Mouse (Mus musculus): ENCODE measurements around the gene Wdfy2. TPM values are rescaled to one million over a fixed set of nuclear protein-coding genes. Genes with fewer than 3 reads are reported as not detected.

The Wdfy2 gene
- total RNA-seq, 4 experiments from 2014 or later = 5.8 to 7.2 (median 6.1) TPM

DNA sequence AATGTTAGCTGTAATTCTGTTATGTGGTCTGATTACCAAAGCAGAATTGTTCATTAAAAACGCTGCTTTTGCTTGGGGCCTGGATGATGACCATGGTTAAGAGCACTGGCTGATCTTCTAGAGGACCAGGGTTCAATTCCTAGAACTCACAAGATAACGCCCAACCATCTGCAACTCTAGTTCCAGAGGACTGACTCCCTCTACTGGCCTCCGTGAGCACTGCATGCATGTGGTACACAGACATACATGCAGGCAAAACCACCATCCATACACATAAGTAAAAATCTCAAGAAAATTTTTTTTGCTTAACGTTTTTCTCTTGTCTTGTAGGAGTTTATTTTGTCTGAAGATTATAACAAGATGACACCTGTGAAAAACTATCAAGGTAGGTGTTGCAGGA, 87.3 kb downstream of the Wdfy2 start:
- no peak for DNase-seq (ENCODE audit: low spot score)

DNA sequence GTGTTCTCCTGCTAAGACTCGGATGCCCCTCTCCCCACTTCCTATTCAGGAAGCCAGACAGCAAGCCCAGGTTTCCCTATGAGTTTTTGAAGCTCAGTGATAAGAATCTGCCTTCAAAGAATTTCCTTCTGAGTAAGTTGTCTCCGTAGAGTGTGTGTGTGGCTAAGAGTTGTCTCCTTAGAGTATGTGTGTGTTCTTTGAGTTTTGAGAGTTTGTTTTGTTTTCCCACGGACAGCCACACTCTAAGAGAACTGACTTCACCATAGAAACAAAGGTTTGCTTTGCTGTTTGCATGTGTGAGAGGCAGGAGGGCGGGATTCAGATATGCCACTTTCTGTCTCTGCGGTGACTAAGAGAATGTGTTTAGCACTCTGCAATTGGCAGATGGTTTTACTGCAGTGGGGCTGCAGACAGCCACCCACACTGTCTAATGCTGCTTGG, 90.6 kb downstream of the Wdfy2 start:
- DNase-seq (ENCODE audit: low spot score) = no peak

- no peak for DNase-seq (ENCODE audit: low spot score)
These were observed 97.9 kb downstream of the Wdfy2 start for GRCm38 (mm10) chr14:62935361-62935760.

DNA sequence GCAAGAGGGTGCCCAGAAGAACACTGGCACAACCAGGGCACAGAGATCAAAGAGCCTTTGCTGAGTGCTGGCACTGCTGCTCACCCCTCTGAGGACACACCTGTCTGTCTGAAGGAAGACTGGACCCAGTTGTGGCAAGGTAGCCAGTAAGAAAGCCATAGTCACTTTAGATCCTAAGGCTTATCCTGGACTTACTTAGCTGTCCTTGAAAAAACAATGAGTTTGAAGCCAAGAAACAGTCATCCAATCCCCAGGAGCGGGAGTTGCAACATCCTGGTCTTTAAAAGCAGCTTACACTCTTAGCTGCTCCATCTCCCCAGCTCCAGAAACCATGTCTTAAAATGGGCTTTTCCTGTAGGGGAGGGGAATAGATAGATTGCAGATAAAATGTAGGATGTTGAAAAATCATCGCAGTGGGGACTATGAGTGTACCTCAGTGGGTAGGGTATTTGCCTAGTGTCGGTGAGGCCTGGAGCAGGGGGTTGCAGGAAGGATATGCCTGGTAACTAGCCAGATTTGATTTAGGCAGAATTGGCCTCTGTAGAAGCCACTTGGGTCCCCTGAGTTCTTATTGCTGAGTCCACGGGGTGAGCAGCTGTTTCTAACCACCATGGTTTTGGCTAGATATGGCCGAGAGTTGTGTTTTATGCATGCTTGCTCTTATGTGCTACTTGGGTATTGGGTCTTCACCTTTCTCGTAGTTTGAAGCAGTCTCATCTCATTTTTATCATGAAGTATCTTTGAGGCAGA, 99.3 kb downstream of the Wdfy2 start:
- peak; percentile 25 for DNase-seq (ENCODE audit: low spot score)

DNA sequence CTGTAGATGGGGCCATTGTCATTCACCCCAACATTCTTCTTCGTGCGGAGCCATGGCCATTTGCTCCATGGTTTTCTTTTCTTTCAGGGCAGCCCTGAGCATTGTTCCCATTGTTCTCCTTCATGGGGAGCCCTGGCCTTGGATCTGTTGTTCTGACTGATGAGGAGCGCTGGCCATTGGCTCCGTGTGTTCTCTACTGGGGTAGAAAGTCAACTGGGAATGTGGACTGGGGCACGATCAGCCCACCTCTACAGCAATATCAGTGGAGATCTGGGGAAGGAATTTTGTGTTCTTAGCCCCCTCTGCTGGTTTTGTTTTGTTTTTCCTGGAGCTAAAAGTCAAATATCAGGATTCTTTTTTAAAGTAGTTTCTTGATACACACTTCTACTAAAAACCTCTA, 100.2 kb downstream of the Wdfy2 start:
- peak; percentile 17 for DNase-seq (ENCODE audit: low spot score)

- DNase-seq (ENCODE audit: low spot score) = no peak
These were observed 102.0 kb downstream of the Wdfy2 start for GRCm38 (mm10) chr14:62939435-62939834.

- DNase-seq (ENCODE audit: low spot score) = peak; percentile 46
These were observed 103.1 kb downstream of the Wdfy2 start for GRCm38 (mm10) chr14:62940383-62941074.

GRCm38 (mm10) chr14:62946794-62947193, 109.3 kb downstream of the Wdfy2 start:
- no peak for DNase-seq (ENCODE audit: low spot score)

GRCm38 (mm10) chr14:62956091-62956490, 118.6 kb downstream of the Wdfy2 start:
- no peak for DNase-seq (ENCODE audit: low spot score)

GRCm38 (mm10) chr14:62963632-62964031, 126.2 kb downstream of the Wdfy2 start:
- no peak for DNase-seq (ENCODE audit: low spot score)

GRCm38 (mm10) chr14:62965342-62965741, 127.9 kb downstream of the Wdfy2 start:
- DNase-seq (ENCODE audit: low spot score) = no peak

DNA sequence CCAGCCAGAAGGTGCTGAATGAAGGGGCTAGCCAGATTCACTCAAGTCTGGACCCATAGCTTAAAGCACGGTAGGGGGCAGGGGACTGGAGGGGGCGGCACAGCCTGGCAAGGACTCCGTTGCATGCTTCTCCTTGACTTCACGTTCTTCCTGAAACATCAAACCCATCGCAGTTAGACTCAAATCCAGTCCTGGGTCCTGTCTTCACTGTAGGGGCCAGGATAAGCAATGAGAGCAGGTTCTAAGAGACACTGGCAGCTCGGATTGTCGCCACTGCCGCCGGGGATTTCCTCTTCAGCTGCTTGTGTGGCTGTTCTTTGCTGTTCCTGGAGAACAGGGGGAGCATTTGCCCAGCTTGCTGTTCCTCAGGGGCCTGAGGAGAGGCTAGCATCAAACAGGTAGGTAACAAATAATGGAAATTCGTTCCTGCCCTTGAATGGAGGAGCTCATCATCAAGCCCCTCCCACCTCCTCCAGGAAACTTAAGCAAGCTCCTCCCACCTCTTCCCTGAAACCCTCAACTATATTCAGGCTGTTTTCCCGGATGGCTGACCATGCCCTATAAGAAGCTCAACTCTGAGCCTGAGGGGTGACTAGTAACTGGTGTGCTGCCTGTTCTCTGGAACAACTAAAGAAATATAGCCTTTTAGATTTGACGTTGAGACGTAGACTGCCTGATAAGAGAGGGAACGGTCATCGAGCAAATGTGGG, 128.5 kb downstream of the Wdfy2 start:
- no peak for DNase-seq (ENCODE audit: low spot score)

- DNase-seq (ENCODE audit: low spot score) = peak; percentile 53
These were observed 137.6 kb downstream of the Wdfy2 start for GRCm38 (mm10) chr14:62975046-62975445.

DNA sequence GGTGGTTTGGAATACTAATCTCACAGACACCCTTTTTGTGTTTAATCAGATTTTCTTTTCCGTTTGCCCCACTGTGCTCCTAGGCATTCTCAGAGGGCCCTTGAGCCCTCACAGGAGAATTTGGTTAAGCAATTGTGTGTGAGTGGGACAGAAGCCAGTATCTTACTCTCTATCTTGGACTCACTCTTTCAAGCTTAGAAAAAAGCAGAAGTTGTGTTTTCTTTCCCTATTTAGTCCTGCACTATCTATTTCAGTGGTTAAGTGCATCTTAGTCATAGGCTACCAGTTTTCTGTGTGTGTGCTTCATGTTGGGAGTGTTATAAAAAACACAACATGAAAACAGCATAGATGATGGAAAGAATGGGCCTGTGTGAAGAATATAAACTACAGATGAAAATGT, 142.3 kb downstream of the Wdfy2 start:
- DNase-seq (ENCODE audit: low spot score) = no peak

DNA sequence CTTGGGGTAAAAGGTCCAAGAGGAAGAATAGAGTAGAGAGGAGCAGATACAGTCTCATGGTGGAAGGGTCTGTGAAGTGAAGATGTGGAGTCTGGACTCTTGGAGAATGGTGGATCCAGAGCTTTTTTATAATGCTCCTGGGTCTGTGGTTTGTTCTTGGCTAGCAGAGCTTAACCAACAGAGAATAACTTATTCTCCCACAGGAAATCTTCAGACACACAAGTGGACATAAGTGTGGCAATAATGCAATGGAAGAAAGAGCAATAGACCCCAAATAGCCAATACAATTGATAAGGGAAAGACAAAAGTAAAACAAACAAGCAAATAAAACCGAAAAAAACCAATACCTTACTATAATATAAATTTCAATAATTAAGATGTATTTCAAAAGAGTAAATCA, 146.9 kb downstream of the Wdfy2 start, which contains the start of gene Defb48:
Gene Defb48, minus strand, starts transcription at position 101 of the 400 bp plus-strand sequence.
- DNase-seq (ENCODE audit: low spot score) = no peak

DNA sequence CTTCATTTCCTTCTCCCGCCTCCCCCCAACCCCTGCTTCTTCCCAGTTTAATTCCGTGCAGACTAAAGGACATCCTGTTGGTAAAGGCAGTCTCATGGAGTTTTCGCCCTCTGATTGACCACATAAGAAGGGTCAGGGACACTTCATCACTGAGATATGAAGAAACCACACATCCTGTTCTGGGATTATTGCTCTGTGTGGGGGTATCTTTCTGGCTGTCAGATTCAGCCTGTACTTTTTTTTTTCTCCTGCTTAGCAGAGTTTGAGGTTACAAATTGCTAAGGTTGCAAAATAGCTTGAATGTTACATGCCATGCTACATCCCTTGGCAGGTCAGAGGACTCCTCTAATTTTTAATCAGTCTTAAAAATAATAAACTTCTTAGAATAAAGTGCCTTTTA, 153.8 kb downstream of the Wdfy2 start:
- no peak for DNase-seq (ENCODE audit: low spot score)

DNA sequence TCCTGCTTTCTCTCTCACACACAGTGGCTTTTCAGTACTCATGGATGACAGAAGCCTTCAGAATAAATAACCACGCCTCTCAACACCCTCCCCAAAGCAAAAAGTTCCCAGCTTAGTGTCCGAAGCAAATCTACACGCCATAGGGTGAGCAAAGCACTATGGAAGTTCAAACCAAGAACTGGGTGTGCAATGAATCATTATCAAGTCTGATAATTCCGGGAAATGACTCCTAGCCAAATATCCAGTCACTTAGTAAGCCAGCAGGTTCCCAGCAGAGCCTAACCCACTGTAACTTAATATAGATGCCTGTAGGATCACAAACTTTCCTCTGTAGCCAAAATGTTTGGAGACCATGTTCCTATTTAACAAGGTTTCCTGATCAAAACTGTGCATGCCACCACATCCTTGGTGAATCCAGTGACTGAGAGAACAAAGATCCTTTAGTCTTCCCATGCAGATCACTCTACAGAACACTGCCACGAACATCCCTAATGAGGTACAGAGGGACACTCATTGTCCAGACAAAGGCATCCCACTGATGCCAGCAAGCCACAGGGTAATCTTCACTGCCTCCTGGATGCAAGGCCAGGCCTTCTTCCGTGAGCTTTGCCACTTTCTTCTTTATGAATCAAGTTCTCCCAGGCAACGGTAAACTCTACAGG, 154.5 kb downstream of the Wdfy2 start:
- DNase-seq (ENCODE audit: low spot score) = no peak

DNA sequence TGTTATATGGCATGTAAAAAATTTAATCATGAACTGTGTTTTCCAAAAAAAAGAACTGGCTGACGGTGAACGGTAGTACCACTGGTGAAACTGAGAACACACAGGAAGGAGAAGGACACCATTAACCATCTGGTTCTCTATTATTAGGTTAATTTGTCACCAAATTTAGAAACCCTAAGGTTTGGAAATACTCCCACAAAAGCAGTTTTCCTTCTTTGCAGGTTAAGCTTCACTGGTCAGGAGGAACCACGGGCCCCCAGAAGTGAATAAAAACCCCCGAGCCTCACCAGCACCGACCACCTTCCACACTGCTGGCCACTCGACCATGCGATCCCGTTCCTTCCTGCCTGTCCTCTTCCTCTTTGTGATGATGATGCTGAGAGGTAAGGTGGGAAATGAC, 160.3 kb downstream of the Wdfy2 start, which contains the start of gene Defb47:
Gene Defb47, plus strand, starts transcription at position 301 of the 400 bp plus-strand sequence.
- DNase-seq (ENCODE audit: low spot score) = no peak

- DNase-seq (ENCODE audit: low spot score) = no peak
These were observed 161.5 kb downstream of the Wdfy2 start for GRCm38 (mm10) chr14:62998977-62999376.

GRCm38 (mm10) chr14:63002588-63002987, 165.1 kb downstream of the Wdfy2 start:
- DNase-seq (ENCODE audit: low spot score) = peak; percentile 3
